Mouse (Mus musculus) thymus, postnatal 10 days (tissue): ENCODE measurements around the gene Arhgap10.
A peak's percentile ranks its signal among the peaks of the same experiment; 100 is the strongest.

ENCODE experiments used
- DNase-seq, 2 experiments: peaks; one replicate each; pipeline ENCODE4 v3.0.0; 2021; ENCODE audit warnings: low spot score in 2 of 2

Arhgap10 gene

DNA sequence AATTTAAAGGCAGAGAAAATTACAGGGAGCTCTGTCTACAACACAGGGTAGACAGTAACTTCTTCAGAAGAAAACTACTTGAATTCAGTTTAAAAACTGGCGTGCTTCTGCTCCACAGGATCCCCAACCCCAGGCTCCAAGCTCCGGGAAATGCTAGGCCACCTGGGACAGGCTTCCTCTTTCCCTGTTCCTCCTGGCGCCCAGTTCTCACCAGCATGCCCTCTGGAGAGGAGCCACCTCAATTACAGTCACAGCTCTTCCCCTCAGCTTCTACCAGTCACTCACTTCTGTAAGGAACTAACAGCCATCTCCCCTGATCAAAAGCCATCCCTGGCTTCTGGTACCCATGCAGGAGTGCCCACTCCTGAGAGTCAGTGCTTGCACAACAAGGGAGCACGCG lies 32.9 kb downstream of the Arhgap10 start:
- no peak for DNase-seq

DNA sequence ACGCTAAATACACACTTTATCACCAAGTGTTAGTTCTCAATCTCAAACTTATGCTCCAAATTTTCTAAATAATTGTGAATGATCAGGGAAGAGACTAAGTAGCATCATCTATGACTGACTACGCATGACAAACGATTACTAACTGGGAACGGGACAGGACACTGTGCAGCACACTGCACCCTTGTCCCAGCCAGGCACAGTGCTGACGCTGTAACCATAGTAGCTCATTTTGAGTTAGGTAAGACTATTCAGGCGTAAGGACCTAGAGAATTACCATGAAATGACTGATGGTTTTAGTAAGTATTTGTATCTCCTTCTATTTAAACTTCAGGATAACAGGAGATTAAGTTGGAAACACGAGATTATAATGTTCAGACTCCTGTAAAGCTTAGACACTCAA lies 33.5 kb downstream of the Arhgap10 start:
- no peak for DNase-seq

DNA sequence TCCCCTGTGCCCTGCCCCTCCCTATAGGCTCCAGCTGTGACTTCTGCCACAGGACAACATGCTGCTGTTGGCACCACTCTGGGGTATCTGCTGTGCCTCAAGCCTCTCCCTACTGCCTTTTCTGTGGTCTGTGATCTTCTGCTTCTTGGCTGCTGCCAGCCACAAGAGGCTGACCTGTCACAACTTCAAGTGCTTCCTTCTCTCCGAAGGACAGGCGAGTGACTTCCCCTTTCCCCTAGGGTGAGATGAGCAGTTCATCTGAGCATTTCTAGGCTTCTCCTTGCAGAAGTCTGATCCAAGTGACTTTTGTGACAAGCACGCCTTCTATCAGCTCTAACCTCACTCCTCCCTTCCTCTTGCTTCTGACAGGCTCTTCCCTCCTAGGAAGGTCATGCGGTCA lies 34.1 kb downstream of the Arhgap10 start:
- no peak for DNase-seq

DNA sequence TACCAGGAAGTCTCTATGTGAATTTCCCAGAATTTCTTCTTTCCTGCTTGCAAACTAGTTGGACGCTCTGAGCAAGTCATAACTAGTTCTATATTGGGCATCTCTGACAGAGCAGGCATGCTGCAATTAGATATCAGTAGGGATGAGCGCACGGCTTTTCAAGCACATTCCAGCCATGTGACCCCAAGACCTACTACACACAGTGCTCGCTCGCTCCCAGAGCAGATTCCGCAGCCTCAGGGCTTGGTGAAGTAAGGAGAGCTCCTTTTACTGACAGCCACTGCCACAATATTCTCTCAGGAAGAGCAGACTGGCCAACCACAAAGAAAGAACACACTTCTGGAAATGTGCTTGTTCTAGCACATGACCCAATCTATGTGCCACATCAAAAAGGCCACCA lies 36.0 kb downstream of the Arhgap10 start:
- DNase-seq: no peak

DNA sequence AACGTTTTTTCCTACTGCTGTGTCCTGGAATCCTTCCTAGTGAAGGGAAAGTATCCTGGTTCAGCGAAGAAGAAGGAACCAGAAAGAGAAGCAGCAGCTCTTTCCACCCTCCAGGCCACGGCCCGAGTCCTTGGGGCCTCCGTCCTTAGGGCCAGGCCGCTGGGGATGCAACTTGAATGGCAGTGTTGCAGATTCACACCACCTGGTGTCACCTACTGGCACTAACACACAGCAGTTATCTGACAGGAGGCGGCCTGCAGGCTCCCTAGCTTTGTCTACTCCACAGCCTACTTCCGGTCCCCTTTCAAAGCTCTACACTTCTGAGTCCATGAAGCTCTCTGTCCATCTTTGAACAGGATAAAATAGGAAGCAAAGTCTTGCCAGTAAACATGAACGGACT lies 37.8 kb downstream of the Arhgap10 start:
- no peak for DNase-seq

DNA sequence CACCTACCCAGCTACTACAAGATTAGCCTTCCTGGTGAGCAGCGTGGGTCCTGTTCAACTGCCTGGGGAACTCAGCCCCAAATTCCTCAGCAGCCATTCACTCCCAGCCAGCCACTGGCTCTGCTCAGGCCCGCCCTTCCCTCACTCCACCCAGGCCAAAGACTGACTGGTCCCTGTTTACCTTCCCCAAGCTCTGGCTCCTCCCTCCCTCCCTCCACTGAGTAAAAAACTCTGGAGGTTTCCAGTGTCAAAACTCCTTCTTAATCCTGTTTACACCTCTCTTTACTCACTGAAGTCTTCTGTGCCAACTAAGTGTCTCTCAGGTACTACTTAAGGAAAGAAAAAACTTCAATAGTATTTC lies 38.9 kb downstream of the Arhgap10 start:
- DNase-seq: no peak

DNA sequence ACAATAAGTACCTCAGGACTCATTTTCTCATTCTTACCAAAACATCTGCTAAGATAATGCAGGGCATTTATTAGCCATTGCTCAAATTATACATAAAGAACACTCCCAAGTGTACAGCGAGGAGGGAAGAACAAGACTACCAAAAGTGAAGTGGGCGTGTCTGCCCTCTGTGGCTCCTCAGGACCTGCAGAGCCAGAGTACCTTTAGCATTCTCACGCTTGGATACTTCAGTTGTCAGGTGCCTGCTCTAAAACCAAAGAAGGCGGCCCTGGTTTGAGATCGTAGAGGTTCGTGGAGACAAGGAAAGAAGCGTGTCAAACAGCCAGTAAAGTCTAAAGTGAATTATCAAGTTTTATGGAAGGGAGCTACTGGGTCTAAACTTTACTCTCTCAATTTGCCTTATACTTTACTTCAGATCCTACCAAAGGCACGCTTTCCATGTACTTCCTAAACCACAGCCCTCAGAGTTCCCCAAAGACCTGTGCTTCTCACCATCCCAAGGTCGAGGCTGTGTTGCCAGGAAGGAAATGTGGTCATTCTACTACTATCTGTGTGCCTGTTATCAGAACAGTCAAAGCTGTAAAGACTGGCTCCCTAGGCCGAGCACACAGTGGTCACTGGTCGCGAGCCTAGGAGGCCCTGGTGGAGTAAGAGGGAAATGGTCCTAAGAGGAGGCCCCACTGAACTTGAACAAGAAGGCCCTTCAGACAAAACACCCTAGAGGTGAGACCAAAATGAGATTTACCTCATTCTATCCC lies 39.4 kb downstream of the Arhgap10 start:
- no peak for DNase-seq

DNA sequence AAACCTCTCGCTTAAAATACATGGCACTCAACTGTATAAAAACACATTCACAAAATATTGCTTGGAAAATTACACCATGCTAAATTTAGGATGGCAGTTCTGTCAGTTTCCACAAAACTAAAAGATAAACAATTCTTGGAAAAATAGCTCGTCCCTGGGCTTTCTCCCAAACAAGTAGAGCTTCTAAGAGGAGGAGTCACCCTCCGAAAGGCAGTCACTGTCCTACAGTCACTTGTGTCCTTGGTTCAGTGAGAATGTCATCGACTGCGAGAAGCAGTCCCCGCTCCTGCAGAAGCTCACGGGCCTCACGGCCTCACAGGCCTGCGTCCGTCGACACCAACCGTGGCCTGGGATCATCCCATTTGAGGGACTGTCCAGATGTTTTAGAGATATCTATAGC lies 40.1 kb downstream of the Arhgap10 start:
- DNase-seq: no peak

DNA sequence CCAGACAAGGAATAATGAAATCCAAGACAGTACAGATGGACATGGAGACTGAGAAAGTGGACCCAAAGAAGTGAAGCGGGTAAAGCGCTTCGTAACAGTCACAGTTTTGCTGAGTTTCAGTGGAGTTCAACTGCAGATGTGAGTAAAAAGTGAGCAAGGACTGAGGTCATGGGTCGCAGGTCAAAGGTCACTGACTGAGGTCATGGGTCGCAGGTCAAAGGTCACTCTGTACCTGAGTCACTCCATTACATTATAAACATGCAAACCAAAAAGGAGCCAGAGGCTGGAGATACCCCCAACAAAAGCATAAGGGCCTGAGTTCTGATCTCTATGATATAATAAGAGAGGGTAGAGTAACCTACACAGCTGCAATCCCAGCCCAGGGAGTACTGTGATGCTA lies 43.1 kb downstream of the Arhgap10 start:
- DNase-seq: no peak

DNA sequence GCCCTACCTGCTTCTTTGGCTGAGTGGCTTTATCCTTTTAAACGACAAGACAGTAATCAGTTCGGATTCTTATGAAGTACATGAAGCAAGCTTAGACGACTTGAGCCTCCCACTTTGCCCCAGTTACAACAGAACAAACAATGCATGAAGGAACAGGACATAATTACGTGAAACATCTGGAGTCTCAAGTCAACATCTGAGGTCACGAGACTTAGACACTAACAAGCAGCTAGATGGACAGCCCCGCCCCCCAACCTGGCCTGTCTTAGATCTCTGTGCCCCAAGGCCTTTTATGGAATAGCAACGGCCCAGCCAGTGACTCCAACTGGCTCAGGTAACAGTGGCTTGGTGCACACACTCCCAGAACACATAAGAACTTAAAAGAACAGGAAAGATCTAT lies 44.0 kb downstream of the Arhgap10 start:
- DNase-seq: no peak

DNA sequence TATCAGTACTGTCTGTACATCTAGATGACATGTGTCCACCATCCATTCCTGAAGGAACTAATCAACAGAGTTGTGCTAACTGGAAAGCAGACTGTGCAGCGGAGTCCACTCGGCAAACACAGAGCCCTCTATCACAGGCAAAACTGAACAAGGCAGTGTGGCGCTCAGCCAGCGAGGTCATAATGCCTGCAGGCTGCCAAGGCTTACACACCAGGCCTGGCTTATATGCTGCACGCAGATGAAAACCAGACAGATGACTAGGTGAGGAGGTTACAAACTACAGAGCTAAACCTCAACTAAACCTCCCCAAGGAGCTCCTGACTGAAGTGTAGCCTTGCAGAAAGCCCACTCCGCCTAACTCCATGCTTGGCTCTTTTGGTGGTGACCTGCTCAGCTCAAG lies 44.4 kb downstream of the Arhgap10 start:
- DNase-seq: no peak

DNA sequence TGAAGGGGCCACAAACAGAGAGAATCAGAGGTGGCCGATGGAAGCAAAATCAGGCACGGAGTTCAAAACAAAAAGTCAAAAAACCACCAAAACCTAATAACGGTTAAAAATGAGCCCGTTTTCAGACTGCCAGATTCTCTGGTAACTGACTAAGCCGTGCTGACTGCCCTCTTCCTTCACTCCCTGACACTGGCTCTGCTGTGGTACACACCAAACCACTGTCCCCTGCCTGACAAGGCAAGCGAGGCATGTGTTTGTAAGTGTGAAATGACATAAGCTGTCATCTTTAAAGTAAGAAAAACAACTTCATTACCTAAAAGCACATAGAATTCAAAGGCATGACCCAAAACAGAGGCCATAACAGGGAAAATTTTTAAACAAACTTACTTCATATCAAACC lies 56.4 kb downstream of the Arhgap10 start:
- no peak for DNase-seq

DNA sequence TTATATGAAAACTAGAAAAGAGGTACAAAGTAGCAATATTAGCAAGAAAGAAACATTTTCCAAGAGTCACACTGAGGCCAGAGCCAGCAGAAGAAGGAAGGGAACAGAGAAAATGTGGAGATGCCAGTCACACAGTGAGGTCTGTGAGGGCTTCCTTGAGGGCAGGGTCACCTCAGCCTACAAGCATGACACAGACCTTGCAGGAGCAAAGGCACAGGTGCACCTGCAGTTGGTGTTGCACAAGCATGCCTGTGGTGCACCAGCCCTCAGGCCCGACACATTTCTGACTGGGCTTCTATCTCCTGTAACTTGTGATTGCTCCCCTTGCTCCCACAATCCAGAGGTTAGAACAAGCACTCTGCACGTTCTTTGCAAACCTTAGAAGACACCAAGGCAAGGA lies 57.4 kb downstream of the Arhgap10 start:
- DNase-seq: no peak

DNA sequence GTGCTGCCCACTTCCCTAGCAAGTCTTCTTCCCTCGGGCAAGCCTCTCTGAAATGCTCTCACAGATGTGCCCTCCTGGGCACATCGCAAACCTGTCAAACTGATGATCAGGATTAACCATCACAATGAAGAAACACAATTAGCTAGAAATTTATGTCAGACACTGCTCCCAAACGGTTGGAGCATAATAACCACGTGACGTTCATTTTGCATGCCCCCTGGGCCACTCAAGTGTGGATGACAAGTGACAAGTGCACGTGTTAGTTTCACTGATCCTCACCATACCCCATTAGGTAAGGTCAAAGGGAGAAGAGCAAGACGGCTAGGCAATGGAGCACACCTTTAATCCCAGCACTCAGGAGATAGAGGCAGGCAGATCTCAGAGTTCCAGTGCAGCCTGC lies 58.1 kb downstream of the Arhgap10 start:
- DNase-seq: no peak

DNA sequence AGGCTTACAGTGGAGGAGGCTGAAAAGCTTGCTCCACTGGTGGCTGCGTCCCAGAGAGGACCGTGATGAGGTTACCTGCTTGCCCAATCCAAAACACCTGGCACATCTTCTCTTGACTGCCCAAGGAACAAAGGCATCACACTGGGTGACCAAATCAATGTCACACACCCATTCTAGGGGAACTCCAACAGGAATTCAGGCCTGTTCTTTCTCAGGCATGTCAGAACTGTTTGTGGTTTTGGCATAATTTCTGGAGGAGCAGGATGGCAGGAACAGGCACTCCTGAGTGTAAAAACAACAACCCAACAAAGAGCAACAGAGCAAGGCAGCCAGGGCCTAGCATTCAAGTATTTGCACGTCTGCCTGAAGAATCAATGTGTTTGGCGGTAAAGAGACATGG lies 59.2 kb downstream of the Arhgap10 start:
- DNase-seq: no peak

DNA sequence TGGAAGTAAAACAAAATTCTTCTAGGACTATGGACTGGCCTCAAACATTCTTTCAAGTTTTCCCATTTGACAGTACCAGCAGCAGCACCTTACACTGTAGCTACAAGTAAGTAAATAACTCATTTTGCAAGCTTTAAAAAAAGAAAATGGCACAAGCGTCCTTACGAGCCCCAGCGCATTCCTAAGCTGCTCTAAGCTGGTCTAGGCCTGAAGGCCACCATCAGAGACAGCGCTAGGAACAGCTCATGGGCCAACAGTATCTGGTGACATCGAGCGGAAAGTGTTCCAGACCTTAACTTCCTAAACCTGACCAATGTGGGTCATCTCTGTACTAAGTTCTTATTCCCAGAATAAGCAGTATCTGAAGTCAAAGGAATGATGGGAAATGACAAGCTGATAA lies 61.5 kb downstream of the Arhgap10 start:
- DNase-seq: no peak

DNA sequence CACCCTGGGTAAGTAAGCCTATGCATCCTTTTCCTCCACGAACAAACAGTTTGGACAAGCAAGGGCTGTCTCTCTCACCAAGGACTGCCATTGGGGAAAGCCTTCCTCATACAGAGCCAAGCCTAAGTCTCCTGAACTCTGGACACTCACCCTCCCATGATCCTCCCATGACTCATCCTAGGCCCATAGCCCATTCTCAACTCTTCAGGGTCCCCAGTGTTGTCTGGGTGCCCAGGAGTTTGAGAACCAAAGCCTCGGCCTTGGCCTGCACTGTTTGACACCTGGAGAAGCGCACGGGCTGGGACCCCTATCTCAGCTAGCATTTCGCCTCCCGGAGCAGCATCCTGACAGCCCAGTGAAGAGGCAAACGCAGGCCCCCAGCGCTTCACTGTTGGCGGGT lies 63.9 kb downstream of the Arhgap10 start:
- no peak for DNase-seq

DNA sequence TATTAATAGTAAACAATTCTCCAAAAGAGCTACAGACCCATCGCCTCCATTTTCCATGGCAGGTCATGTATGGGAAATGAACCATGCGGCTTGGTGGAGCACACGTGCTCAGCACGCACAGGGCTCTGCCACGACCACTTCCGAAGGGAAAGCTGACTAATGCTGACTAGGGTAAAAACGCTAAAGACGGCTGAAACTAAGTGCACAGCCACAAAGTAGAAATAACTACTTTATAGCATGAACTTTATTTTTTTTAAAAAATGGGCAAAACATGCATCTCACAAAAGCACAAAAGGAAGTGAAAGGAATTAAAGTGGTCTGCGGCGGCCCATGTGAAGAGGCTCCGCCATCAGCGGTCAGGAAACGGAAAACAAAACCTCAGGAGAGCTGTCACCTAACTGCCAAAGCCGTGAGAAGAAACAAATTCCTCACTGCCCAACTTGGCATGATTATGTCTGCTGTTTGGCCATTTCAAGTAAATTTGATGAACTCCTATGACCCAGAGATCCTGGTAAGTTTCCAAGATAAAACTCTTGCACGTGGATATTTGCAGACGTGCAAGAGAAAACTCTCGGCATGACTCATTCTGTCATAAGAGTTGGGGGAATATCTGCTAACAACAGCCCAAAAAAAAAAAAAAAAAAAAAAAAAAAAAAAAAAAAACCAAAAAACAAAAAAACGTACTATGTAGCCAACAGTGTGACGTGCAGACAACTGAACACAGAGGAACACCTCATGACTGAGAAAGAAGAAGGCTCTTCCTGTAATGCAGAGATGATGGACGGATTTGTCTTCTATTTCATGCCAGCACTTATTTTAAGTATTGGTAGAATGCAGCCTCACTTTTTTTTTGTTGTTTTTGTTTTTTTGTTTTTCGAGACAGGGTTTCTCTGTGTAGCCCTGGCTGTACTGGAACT lies 66.0 kb downstream of the Arhgap10 start:
- peak in 1 of 2 experiments; percentile 19 for DNase-seq

DNA sequence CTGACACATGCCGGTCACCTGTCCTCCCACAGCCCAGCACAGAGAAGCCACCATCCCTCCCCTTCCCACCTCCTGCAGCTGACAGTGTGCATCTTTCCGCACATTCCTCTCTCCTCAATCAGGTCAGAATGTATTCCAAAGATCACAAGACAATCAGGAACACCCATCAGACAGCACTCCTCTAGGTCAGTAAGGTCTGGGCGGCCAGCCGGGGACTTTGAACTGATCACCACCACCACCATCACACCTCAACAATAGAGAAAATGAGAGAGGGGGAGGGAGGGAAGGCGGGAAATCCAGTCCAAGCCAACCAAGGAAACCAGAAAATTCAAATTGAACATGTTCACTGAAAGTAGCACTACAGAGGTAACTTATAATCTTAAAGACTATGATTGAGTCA lies 66.7 kb downstream of the Arhgap10 start:
- no peak for DNase-seq

DNA sequence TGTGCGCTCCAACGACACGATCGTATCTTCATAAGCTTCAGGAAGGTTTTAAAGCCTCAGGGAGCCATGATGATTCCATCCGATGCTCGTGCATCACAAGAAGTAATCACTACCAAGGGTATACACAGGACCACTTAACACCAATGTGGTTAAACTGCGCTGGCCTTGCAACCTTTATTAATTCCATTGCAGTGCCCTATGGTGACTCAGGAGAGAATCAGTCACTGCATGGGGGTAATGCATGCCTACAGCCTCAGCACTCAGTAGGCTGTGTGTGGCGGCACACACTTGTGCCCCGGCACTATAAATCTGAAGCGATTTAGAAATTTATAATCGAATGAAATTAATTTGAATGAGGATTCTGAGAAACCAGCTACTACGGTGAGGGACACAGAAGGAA lies 71.5 kb downstream of the Arhgap10 start:
- no peak for DNase-seq

DNA sequence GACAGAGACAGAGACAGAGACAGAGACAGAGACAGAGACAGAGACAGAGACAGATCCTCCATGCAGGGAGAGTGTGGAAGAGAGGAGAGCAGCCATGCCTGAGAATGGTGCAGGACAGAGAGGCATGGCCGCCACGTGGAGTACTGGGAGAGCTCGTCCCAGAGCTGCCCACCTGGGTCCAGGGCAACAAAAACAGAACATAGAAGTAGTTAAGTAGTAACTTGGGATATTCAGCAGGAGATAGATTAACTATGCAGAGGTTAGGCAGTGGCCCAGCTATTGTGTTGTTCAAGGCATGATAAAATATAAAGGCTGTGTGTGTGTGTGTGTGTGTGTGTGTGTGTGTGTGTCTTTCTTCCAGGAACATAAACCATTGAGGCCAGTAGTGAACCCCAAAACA lies 72.1 kb downstream of the Arhgap10 start:
- DNase-seq: no peak

DNA sequence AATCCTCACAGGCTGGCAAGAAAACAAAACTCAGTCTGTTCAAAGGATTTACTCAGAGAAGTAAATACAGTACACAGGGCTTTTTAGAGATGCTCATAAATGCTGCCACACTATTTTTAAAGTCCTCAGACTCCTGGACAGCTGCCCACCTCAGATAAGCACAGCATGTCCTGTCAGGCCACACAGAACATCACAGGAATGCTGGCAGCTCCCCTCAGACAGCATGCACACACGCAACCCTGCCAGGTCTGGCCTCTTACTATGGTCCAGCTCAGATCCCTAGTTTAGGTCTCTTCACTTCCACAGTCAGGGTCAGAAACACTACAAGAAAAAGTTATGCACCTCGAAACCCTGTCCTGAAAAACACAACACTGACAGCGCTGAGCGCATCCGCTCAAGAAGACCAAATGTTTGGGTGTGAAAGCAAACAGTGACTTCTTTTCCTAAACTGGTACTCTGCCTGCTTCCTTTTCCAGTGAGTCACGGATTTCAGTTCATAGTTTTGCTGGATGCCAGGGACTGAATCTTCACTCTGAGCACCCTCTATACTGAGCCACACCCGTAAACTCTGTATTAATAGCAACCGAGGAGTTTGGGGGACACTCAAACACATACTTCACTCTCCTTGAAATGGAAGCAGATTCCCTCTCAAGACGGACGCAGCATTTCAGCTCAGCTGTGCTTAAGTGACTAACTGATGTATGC lies 73.4 kb downstream of the Arhgap10 start:
- DNase-seq: no peak

DNA sequence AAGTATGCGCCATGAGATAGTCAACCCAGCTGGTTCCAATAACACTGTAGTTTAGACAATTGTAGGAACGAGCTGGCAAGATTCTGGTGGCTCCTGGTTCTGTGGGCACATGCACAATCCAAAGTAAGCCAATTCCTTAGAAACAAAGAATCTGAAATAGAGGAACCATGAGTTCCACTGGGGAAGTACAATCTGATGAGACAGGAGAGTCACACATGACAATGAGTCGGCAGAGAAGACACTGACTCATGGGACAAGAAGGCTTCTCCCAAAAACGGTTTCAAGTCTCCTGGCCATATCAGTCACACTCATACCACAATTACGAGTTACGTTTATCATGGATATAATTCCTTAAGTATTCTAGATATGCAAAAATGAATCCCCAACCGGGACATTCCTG lies 75.3 kb downstream of the Arhgap10 start:
- no peak for DNase-seq
